Mouse (Mus musculus): ENCODE results near the gene Sh3gl3.

GRCm38 (mm10) chr7:82264119-82264518 lies 90.5 kb downstream of the Sh3gl3 start:
- no peak for TF ChIP-seq POLR2A (IDR thresholded peaks at IDR 0.05; ENCODE audit: borderline replicate concordance, extremely low read depth, insufficient read depth, insufficient read length, poor library complexity, severe bottlenecking)
- TF ChIP-seq CTCF (IDR thresholded peaks at IDR 0.05; ENCODE audit: borderline replicate concordance, extremely low read depth, insufficient read depth, insufficient read length), result no peak

All from brain, embryonic 14.5 days (tissue).